Mouse (Mus musculus): ENCODE data around the gene Ptf1a.

Gene Ptf1a

GRCm38 (mm10) chr2:19444931-19445831 is at the start of gene Ptf1a:
TSS of gene Ptf1a (plus strand) at chr2:19445663.
- DNase-seq (ENCODE audit: low read depth, low spot score), result no peak

- DNase-seq (ENCODE audit: low read depth, low spot score), result no peak
Observed at GRCm38 (mm10) chr2:19405409-19405808, 40.1 kb upstream of the Ptf1a start.

- DNase-seq (ENCODE audit: low read depth, low spot score), result no peak
Observed at GRCm38 (mm10) chr2:19406531-19406930, 38.9 kb upstream of the Ptf1a start.

DNA sequence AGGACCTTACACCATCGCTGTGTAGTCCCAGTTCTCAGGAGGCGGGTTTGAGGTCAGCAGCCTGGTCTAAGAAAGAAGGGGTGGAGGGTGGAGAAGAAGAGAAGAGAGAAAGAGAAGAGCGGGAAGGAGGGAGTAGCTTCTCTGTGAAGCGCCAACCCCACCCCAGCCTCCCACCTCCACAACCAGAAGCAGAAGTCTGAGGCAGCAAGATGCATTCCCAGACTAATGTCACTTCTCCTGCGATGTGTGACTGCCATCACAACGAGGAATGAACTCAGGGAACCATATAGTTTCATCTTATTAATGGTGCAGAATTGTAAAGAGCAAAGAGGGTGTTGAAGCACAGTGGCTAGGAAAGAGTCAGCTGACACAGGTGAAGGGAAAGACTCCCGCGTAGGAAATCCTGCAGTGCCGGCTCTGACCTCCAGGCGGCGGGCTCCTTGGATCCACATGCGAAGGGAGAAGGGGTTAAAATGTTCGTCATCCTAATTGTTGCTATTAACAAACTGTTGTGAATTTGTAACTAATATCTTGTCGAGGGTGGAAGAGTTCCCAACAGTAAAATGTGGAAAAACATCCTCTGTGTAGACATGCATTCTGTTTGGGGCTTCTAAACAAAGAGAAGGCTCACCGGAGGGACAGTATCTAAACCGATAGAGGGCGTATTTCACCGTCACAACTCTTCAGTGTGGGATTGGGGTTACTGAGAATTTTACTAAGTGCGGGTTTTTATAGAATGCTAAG is 31.1 kb upstream of the Ptf1a start:
- DNase-seq (ENCODE audit: low read depth, low spot score), result peak; percentile 28

DNA sequence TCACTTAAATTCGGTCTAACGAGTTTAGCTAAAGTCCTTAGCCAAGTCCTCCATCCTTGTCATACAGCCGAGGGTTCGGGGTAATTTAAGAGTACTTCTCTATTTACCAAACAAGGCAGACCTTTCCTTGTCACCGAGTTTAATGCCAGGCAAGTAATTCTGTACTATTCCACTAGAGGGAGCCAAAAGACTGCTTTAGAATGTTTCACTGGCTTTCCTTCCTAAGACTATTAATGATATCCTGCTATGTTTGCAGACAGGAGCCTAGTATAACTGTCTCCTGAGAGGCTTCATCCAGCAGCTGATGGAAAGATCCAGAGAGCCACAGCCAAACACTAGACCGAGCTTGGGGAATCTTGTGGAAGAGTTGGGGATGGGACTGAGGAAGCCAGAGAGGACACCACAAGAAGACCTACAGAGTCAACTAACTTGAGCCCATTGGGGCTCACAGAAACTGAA is 30.4 kb upstream of the Ptf1a start:
- DNase-seq (ENCODE audit: low read depth, low spot score), result peak; percentile 83

GRCm38 (mm10) chr2:19416066-19416465 is 29.4 kb upstream of the Ptf1a start:
- no peak for DNase-seq (ENCODE audit: low read depth, low spot score)

- DNase-seq (ENCODE audit: low read depth, low spot score), result no peak
Observed at GRCm38 (mm10) chr2:19419686-19420345, 25.6 kb upstream of the Ptf1a start.

DNA sequence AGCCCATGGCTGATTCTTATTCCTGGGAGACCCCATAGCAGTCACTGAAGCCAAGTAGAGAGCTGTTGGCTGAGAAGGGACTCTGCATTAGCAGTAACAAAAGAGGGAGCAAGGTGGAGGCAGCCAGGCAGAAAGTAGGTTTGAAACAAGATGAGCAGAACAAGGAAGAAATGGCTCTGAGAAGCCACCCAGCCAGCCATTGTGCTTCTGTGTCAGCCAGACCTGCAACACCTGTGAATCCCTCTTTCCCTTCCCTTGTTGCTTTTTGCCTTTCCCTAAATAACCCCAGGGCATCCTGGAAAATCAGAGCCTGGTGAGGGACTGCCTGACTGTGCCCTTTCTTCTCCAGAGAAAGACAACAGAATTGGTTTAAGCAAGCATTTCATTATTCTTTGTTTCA is 23.2 kb upstream of the Ptf1a start:
- DNase-seq (ENCODE audit: low read depth, low spot score), result no peak

- DNase-seq (ENCODE audit: low read depth, low spot score), result no peak
Observed at GRCm38 (mm10) chr2:19423086-19423485, 22.4 kb upstream of the Ptf1a start.

GRCm38 (mm10) chr2:19429031-19429430 is 16.4 kb upstream of the Ptf1a start:
- peak; percentile 50 for DNase-seq (ENCODE audit: low read depth, low spot score)

DNA sequence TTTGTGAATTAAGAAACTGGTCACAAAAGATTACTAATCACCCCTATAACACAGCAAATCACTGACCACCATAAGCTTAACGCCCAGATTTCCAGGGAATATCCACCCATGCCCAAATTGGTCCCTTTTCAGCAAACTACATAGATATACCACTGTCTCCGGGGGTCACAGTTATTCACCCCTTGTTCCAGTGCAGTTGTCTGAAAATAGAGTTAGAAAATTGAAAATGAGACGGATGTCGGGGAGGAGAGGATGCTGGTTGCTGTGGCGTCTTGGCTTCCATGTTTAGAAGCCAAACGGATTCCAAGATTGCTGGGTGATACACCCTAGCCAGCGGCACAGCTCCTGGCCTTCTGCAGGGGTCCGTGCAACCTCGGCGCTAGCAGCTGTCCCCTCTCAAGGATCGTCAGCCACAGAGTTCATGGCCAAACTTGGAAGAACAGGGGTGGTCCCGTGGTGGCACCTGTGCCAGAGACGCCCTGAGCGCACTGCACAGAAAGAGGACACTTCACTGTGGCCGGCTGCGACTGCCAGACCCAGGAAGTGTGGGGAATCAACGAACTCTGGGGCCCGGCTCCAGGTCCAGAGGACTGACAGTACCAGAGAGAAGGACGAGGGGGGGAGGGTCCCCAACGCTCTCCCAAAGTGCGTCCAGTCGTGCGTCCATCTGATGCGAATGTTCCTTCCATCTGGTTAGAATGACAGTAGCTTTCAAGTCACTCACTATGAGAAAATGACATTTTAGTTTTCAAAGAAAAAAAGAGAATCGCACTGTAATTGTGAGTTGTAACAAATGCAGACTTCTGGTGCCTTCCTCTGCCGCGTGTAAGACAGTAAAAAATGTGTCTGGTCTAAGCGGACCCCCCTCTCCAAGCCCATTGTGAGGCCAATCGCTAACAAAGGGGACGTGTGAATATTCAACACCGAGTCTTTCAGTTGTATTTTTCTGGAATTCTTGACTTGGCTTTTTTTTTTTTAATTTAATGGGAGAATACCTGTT is 15.5 kb upstream of the Ptf1a start:
- no peak for DNase-seq (ENCODE audit: low read depth, low spot score)

DNA sequence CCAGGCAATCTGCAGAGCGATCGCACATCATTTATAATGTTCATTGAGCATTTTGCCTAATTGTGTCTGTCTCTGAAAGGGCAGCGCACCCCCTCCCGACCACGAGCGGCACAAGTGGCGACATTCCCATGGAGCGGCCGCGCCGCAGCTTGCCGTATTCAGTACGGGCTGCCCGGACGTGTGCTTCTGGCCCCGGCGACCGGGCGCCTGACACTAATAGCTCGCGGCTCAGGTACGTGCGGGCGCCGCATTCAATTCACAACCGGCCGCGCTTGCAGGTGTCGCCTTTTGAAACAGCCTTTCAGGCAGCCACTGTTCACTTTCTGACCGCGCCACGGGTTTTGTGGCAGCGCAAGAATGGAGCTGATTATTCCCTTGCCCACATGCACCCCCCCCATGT is 14.7 kb upstream of the Ptf1a start:
- no peak for DNase-seq (ENCODE audit: low read depth, low spot score)

GRCm38 (mm10) chr2:19431186-19431585 is 14.3 kb upstream of the Ptf1a start:
- DNase-seq (ENCODE audit: low read depth, low spot score), result no peak

DNA sequence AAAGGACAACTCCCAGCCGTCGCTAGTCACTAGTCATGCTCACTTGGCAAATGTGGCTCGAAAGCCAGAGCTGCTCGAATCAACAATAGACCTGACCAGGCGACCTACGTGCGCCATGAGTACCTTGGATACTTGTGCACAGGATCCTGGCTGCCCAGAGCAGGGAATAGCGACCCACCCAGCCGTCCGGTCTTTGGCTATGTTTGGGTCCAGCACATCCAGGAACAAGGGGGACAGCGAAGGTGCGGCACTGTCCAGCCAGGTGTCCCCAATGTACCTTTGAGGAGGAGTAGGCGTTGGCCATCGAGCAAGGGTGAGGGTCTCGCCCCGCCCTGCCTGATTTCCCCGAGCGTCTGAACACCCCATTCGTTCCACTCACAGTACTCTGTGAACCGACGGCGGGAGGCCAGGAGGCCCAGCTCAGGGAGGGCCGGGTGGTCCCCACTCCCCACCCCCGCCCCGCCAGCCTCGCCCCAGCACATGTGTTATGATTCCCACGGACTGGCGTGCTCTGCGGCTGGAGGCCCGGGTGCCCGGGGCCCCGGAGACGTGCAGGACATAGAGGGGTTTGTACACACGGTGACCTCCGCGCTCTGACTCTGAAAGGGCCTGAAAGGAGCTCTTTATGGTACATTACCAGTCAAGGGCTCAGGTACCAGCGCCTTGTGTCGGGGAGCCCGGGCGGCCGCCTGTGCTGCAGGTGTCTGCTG is 13.7 kb upstream of the Ptf1a start:
- no peak for DNase-seq (ENCODE audit: low read depth, low spot score)

GRCm38 (mm10) chr2:19444346-19444745 is 1.1 kb upstream of the Ptf1a start:
- DNase-seq (ENCODE audit: low read depth, low spot score), result no peak

- no peak for DNase-seq (ENCODE audit: low read depth, low spot score)
Observed at GRCm38 (mm10) chr2:19445871-19446501, 523 bp downstream of the Ptf1a start.

DNA sequence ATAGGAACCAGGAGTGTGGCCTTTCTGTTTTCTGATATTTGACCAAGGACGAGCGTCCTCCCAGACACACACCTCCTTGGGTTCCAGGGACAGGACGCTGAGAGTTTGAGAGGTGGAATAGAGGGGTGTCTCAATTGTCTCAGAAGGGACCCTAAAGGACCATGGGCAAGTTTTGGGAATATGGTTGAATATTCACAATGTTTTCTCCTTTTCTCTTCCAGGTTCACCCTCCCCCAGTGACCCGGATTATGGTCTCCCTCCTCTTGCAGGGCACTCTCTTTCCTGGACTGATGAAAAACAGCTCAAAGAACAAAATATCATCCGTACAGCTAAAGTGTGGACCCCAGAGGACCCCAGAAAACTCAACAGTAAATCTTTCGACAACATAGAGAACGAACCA is 1.3 kb downstream of the Ptf1a start:
- no peak for DNase-seq (ENCODE audit: low read depth, low spot score)

DNA sequence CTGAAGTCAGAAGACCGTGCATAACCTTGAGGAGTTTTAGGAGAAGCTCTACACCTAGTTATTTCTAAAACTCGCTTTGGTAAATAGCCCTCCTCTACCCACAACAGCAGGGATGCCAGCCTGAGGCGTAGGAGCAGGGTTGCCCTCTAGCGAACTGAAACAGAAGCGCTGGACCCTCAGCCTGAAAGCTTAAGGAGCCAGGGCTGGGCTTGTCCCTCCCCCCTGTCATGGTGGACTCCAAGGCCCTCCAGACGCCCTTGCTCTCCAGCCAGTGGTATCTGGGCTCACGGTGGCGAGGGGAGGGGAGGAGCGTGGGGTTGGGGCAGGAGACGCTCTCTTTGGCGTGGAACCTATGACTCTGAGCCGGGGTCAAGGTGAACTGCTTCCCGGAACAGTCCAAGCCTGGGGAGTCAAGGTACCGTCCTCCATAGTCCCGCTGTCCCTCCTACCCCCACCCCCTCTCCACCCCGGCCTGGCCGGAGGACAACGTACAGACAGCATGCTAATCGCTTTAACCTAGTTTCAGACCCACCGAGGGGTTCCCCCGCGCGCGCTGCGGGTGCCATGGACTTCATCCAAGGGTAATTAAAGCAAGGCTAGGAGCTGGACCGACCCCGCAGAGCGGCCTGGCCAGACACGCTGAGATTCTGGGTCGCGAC is 2.7 kb downstream of the Ptf1a start:
- DNase-seq (ENCODE audit: low read depth, low spot score), result no peak

DNA sequence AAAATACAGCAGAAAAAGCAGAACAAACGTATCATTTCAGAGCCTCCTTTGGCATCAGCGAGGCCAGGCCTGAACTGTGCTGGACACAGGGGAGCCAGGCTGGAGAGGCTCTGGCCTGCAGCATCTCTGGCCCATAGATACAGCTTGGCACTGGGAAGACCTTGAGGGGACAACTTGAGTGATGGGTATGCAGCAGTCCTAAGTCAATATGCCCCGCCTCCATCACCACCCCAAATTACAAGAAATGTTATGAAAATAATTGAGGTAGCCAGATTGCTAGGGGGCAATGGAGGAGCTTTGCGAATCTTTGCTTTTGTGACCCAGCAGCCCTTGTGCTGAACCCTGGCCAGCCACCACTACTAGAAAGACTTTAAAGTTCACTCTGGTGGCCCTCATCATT is 3.8 kb downstream of the Ptf1a start:
- DNase-seq (ENCODE audit: low read depth, low spot score), result no peak
